Mouse (Mus musculus) right cerebral cortex, adult 18-20 months (tissue): ENCODE data around the gene Banp.

Experiments
- DNase-seq: peaks from one replicate; pipeline ENCODE4 v3.0.0; 2022; ENCODE audit warnings: mixed read lengths

The Banp gene

DNA sequence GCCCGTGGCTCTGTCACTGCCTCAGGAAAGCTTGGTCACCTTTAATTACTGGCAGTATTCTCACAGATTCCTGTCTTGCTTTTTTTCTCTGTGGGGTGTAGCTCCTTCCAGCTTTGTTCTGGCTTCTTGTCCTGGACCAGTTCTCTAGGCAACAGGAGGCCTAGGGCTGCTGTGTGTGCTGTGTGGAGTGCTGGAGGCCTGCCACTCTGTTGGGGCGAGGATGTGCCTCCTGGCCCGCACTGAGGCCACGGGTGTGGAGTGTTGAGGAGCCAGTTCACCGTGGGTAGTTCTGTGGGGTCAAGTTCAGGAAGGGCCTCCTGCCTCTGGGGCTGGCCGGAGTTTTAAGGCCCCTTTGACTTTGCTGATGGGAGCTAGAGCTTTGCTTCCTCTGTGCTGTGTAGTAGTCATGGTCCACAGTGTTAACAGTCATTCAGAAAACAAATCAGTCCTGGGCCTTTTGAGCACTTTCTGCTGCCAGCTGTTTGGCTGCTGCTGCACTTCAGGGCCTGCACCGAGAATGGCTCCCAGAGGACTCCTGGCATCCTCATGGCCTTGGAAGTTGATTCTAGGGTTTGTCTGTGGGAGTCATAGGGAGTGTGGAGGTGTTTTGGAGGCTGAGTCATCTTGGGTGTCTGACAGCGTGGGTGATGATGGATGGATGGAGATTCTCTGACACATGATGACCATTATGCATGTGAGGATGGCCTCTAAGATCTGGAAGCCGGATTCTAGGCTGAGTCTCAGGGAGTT lies 41.1 kb downstream of the Banp start:
- DNase-seq = no peak

DNA sequence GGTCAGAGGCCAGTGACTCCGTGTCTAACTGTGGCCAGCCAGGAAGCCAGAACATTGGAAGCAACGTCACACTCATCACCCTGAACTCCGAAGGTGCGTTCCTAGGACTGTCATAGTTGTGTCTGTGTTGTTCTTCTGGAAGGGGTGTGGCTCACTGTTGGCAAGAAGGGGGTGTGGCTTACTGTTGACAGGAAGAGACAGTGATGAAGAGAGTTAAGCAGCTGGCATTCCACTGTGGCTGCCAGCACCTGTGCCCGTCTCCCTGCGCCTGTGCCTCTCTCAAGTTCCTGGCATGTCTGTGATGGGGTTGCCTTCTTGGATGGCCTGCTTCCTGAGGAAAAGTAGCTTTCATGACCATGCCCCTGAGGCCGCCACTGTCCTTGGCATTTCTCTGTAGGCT lies 42.1 kb downstream of the Banp start:
- DNase-seq = no peak

DNA sequence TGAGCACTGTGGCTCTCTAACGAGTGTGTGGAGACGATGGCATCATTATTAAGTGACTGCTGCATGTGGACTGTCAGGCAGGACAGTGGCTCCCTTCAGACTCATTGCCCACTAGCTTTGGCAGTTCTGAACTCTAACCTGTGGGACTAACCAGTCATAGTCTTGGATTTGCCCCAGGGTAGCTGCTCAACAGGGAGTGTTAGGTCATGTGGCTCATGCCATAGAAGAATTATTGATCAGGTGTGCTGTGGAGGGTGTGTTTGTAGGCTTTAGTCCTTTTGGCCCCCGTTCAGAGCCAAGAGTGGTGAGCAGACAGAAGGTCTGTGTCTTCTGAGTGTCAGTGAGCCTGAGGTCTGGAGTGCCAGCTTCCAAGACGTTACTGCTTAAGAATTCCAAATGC lies 43.4 kb downstream of the Banp start:
- no peak for DNase-seq

DNA sequence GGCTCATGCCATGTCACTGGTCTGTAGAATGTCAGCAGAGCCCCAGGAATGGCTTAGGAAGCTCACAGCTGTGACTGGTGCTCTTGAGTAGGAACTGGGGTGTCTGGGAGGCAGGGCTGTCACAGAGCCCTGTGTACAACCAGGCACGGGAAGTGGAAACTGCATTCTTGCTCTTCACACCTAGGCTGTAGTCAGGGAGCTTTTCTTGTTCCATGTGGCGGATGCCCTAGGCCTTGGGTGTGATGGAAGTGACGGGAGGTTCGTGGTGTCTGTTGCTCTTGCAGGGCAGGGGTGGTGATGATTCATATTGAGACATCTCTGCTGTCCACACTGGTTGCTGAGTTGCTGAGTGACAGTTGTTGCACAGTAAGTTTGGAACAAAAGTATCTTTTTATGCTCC lies 45.6 kb downstream of the Banp start:
- no peak for DNase-seq

DNA sequence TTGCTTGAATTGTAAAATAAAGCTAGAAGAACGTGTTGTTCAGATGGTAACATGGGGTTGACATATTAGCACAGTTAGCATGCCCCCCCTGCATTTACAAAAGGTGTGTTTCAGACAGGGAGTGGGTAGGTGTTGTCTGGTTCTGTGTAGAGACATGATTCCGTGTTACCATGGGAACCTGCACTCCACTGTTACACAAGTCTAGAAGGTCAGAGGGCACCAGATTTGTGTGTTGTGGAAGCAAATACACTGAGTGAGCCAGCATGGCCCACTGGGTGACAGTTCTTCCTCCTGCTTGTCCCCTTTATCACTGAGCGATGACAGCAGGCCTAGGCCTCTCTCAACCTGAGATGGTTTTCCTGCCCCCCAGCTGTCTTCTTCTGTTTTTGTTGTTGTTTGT lies 46.3 kb downstream of the Banp start:
- DNase-seq = no peak

DNA sequence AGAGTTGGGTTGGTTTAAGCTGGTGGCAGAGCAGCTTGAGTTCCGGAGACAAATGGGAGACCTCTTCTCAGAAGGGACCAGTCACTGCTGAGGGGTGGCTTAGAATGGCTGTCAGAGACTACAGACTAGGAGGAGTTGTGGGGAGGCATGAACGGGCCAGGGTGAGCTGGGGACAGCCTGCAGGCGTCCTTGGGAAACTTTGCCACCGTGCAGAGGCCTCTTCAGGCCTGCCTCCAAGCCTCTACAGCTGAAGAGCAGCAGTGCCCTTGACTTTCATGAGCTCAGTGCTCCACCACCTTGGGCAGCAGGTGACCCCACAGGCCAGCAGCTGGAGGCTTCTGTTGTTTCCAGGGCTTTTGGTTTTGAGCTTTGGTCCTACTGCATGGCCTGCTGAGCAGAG lies 49.1 kb downstream of the Banp start:
- no peak for DNase-seq

DNA sequence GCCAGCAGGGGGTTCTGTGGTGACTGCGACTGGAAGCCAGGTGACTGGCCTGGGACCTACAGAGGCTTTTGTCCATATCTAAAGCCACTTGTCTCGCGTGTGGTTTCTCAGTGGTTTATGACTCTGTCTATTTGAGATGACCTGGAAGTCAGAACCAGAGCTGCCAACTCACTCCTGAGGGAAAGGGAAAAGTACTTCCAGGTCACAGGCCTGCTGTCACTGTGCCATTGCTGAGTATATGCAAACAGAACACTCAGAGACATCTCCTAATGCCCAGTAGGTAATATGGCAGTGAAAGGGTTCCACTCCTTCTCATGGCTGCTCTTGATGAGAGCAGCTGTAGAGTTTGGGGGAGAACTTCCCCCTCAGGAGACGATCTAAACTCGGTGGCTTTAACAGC lies 49.7 kb downstream of the Banp start:
- DNase-seq = no peak

DNA sequence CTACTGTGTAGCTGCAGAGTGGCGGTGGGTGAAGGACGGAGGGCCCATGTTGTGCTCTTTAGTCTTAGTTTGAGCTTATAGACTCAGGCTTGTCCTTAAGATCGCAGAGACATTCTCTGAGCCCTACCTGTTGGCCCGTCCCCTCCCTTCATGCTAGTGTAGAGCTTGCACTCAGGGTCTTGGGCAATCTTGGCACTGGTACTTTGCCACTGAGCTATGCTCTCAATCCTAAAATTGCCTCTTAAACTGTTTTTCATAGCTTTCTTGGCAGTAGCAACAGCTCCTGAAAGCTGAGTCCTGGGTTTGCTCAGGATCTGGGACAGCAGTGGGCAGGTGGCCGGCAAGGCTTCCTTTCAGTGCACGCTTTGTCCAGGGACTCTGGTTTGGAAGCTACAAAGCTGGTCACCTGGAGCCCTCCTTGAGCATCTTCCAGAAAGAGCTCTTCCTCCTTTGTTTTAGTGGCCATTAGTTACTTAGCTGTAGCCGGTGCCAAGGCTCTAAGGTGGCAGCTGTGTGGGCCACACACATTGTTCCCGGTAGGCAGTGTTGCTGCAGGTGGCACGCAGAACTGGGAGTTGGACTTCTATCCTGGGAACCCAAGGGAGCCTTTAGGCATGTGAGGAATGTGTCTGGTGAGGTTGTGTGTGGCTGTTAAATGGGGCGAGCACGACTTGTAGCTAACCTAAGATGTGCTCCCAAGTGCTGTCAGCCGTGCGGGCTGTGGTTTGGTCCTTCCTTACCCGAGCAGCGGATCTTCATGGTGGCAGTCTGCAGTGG lies 52.0 kb downstream of the Banp start:
- DNase-seq = no peak

DNA sequence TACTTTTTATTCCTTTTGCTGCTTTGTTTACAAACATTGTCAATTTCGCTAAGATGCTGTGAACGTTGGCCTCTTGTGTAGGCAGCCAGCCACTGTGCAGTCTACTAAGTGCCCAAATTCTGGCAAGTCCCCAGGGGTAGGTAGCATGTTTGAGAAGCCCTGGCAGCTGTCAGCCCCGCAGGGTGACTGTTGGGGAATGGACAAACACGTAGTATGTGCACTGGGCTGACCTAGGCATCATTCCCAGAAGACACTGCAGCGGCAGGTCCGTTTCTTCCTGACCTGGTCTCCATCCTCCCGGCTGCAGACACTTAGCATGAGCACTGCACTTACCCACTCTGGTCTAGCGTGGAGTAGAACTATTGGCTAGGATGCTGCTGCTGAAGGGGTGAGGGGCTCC lies 54.1 kb downstream of the Banp start:
- DNase-seq = no peak

DNA sequence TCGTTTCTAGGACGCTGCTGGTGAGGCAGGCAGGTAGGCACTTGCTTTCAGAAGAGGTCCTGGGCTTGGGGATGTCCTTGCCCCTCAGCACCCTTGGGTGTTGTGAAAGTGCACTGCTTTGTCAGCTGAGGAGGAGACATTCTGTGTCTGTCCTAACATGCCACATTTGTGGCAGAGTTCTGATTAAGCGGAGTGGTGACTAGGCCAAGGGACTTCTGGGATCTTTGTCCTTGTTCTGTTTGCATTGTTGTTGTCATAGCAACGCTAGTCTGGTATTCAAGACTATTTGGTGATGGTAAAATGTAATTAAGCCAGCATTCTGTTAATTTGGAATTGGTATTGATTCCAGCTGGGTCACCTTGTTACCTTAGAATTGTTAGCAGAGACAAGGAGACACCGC lies 54.6 kb downstream of the Banp start:
- no peak for DNase-seq

DNA sequence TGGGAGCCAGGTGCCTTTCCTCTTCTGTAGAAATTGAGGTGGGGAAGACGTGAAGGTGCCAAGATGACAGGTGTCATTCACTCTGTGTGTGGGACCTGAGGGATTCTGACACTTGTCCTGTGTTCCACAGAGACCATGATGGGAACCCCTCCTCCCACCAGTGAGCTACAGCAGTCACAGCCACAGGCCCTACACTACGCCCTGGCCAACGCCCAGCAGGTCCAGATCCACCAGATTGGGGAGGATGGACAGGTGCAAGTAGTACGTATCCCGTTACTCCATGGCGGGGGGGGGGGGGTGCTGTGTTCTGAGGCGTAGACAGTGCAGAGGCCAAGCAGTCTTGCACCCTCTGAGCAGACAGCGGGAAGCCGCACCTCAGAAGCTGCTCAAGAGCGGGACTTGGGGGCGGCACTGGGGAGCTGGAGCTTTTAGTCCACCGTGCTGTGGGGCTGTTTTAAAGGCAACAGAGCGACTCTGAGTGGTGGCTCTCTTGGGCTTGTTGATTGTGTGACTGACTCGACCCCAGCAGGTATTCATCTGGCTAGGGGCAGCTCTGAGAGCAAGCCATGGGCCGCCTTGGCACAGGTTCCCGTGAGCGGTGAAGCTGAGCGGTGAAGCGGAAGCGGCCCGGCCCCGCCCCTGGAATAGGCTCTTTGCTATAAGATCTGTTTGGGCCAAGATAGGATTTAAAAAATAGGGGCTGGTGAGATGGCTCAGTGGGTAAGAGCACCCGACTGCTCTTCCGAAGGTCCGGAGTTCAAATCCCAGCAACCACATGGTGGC lies 56.1 kb downstream of the Banp start:
- DNase-seq = no peak

DNA sequence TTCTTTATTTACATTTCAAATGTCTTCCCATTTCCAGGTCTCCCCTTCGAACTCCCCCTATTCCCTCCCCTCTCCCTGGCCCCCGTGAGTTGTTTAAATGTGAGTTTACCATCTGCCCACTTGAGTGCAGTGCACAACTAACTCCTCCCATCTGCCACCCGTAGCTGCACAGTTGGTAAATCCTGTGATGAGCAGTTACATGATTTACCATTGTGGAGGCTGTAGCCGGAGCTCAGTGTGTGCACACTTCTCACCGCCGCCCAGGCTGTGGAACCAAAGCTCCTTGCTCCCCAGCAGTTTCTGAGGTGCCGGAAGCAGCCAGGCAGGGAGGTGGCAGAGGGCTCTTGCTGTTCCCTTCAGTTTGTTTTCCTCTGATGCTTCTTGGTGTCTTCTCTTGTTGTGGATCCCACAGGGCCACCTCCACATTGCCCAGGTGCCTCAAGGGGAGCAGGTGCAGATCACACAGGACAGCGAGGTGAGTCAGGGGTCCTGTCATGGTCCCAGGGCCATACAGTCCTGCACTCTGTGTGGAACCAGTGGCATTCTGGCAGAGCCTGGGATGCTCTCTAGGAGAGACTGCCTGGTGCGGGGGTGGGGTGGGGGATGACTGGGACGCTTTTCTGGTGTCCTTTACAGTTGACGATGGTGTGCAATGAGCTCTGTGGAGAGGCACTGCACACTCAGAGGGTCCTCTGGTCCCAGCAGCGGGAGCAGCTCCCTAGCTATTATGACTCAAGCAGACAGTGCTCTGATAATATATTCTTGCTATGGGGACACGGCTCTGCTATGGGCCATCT lies 57.3 kb downstream of the Banp start:
- DNase-seq = peak; percentile 81

DNA sequence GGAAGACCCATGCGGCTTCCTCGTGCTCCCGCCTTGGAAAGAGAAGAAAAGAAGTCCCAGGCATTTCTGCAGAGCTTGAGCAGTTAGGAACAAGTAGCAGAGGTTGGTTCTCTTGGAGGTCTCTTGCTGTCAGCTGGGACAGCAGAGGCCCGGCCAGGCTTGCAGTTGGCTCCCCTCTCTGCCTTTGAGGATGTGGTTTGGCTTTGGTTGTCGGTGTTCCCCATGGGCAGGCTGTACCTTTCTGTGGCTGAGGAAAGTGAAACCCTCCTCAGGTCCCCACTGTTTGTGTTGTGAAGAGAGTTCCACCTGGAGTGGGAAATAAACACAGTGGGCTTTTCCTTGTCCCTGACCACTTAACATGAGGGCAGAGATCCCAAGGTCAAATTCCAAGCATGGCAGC lies 58.8 kb downstream of the Banp start:
- no peak for DNase-seq

DNA sequence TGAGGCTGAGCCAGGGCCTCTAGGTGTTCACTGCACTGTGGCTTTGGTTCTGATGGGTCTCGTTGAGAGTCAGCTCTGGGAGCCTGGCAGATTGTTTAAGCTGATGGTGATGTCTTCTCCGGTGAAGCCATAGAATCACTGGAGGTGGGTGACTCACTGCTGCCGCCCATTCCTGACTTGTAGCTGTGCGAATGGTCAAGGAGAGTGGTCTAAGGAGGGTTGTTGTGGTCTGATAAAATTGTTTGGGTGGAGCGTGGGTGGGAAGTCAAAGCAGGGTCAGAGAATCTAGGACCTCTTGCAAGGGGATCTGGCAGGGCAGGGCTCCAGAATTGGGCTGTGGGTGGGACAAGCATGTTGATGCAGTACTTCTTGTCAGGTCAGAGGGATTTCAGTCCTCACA lies 61.1 kb downstream of the Banp start:
- DNase-seq = no peak

DNA sequence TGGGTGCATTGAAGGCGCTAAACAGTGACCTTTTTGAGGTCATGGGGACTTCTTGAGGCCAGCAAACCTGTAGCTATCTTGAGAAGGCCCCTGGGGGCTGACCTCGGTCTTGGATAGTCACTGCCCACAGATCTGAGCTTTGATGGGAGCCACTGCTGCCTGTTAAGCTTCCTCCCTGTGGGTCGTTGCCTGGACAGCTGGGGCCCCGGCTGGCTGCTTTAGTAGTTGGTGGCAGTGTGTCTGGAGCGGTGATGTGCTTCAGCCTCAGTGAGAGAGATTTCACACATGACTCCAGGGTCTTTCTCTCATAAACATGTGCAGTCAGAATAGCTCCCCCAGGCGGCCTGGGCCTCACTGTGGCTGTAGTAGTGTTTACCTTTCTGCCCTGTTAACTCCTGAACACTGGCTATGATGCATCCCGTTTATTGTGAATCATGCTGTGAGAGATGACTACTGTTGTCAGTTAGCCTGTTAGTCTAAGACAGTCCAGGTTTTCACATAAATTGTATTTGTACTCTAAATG lies 61.6 kb downstream of the Banp start:
- DNase-seq = no peak

DNA sequence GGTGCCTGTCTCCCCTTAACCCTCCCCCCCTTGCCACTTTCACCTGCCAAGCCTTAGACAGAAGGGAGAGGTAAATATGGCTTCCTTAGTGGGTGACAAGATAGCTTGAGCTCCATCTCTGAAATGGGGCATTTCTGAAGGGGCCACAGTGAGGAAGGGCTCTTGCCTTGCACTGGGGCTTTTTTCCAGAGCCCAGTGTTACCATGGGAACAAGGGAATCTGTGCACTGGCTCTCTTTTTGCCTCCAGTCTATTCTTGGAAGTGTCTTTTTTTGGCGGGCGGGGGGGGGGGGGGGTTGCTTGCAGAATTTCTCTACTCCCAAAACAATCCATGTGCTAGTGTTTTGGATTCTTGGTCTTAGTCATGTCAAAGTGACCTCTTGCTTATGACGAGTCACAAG lies 65.1 kb downstream of the Banp start:
- no peak for DNase-seq

DNA sequence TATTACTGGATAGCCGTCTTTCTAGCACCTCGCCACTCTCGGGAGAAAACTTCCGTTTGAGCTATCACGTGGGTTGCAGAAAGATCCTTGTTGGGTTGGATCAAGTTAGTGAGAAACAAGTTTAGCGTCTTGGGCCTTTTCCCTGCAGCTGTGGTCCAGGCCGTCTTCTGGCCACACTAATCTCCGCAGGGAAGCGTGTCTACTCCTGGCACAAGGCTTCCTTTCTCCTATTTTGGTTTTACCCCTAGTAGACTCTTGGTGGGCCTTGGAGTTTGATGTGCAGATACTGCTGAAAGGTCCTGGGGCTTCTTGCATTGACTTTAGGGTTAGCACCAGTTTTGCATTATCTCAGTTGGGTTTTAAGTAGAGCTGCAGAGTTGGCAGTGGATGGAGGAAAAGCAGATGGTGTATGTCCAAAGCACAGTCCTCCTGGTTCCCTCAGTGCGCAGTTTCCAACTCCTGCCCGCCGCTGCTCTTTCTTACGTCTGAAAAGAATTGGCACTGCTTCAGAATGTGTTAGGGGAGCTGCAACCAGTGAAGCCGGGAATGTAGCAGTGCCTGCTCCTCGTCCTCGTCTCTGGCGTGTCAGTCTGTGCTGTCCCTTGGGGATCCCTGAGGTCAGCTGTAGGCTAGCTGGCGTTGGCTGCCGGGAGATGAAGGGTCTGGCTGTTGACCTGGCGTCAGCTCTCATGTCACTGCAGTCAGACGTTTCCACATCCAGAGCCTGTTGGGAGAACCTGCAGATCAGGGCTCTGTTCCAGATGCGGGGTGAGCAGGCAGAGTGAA lies 68.7 kb downstream of the Banp start:
- peak; percentile 69 for DNase-seq

DNA sequence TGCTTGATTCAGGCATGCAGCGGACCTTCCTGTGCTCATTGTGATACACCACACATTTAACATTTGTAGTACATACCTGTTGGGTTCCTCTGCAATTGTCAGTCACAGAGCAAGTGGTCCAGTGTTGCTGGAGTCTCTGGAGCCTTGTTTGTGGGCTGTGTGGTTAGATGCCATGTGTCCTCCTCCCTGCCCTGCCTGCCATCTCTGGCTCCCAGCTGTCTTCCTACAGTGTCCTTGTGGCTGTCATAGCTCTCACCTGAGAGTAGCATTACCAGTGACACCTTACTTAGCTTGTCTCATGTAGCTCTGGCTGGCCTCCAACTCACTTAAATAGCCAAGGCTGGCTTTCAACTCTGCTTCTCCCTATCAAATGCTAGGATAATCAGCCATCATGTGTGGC lies 69.6 kb downstream of the Banp start:
- DNase-seq = no peak

DNA sequence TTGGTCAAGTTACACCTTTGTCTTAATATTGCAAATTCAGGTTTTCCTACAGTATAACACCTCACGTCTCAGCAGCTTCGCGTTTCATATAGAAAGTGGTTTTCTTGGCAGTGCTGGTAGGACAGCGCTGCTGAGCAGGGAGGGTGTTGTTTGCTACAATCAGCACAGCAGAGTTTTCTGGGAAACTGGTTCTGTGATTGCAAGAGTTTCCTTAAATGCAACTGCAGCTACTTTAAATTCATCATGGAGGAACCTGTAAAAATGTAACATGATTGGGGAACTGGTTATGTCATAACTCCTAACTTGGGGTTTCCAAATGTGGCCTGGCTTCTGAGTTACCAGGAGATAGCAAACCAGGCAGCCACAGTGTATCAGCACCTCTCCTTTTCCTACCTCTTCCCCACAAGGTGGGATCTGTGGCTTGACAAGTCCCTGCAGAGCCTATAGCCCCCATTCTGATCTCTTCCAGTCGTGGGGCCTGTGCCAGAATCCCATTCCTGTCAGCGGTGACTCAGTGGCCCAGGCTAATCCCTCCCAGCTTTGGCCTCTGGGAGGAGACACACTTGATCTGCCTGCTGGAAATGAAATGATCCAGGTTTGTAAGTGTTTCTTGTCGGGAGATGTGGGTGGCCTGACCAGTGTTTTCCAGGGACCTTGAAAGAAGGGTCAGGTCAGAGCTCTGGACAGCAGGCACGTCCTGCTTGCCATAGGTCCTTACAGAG lies 70.7 kb downstream of the Banp start:
- DNase-seq = no peak

DNA sequence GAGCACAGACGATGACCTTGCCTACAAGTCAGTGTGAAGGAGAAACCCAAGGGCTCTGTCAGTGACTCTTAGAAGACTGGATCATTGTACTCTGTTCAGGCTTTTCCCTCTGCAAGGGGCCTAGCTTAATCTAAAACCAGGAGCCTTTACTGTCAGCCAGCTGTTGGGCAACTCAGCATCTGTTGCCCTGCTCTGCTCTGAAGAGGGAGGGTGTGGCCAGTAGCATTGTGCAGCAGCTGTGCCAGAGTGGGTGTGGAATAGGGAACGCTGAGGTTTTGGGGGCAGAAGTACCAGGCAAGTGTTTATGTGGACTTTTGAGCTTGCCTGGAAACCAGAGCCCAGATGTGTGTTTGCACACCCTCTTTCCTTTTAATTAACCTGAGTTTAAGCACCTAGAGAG lies 72.2 kb downstream of the Banp start:
- no peak for DNase-seq

DNA sequence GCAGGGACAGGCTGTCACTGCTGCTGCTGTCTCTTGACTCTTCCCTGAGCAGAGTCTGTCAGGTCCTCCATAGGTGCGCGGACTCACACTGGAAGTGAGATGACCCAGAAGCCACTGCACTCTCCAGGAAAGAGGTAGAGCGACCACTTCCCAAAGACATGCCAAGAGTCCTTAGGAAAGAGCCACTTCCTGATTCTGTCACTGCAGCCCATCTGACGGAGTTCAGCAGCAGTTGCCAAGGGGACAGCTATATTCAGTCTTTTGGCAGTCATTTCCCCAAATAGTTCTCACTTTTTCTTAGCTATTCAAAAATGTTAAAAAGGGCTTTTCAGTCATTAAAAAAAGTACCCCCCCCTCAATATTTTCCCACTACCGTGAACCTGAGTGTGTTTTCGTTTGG lies 72.7 kb downstream of the Banp start:
- no peak for DNase-seq
